In the genomic region with DNA sequence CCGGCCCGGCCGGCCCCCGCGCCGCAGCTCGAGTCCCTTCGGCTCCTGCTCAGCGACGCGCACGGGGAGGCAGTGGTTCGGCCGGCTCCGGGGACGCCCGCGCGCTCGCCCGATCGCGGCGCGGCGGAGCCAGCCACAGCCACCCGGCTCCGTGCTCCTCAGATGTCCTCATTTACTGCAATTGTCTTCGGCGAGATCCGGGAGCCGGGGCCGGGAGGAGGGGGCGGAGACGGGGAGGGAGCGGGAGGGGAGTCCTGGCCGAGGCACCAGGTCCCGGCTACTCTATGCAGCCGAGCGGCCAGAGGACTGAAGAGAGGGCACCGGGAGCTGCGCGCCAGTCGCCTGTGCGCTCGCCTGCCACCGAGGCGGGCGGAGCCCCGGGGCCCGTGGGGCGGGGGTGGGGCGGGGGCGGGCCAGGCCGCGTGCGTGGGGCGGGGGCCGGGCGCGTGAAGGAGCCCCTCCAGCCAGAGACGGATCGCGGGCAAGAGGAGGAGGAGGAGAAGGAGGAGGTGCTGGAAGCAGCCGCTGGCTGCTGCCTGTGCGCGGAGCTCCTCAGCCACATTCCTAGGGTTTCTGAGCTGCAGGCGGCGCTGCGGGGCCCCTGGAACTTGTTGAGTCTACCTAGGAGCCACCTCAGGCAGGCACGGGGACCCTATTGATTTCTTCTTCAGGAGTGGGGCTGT, we compare ENCODE assay signal across 8 mouse cellular contexts. TPM values are rescaled to one million over a fixed set of nuclear protein-coding genes. Genes with fewer than 3 reads are reported as not detected.
DNase-seq lines count a peak whose midpoint lies in the region; TF ChIP-seq lines count a peak whose summit lies in the region.

A gene (minus strand): TSS at position 504 of the 683 bp plus-strand sequence.

- peak; percentile 62 to 86 for DNase-seq in adrenal gland, adult (ENCODE audit: inconsistent age in 2 of 2, low spot score in 1 of 2)
- DNase-seq in adrenal gland, adult 8-10 months, result no peak
- peak; percentile 73 for DNase-seq in embryo, embryonic 10 days (ENCODE audit: low spot score)
- peak; percentile 13 to 18 for DNase-seq in gastrocnemius, postnatal 36 days
- DNase-seq in kidney, postnatal 10 days, result peak; percentile 72
- DNase-seq in liver, adult 2 months (ENCODE audit: extremely low read depth, low read depth, low spot score), result no peak
- DNase-seq in neural tube, embryonic 10.5 days (ENCODE audit: extremely low spot score, low spot score), result peak; percentile 84
- peak; percentile 47 for DNase-seq in testis, postnatal 14 days (ENCODE audit: low spot score)

- 0 out of 2 replicates have a peak, but pooled peaks cover 2% of the 10 kb centered on the region for H3K4me1 ChIP-seq in liver, adult 2 months (ENCODE audit: control insufficient read depth, insufficient read depth, low read length)

- WGBS in liver, adult 2 months, result 7% methylated on average over 62 of the region's 71 CpGs

- peak within 1 kb of the TSS; percentile 14; the same call in 1 of the 2 replicates for H3K4me3 ChIP-seq in liver, adult 2 months (ENCODE audit: insufficient read depth, low read depth, low read length)

- intact Hi-C loops in gastrocnemius, postnatal 36 days (cut with DNase I), result no loop called here

- H3K27ac ChIP-seq in liver, adult 2 months (replicated peaks; ENCODE audit: insufficient read depth, low read depth, low read length), result no peak within 1 kb of the TSS

- no peaks in the 10 kb centered on the region for H3K36me3 ChIP-seq in liver, adult 2 months (ENCODE audit: control insufficient read depth, insufficient read depth, low read length)

- H3K27me3 ChIP-seq in liver, adult 2 months (ENCODE audit: control insufficient read depth, insufficient read depth, low read length), result no peaks in the 10 kb centered on the region

- no peak for TF ChIP-seq POLR2A in liver, adult 2 months (IDR thresholded peaks at IDR 0.05; ENCODE audit: extremely low read depth, insufficient read depth, low read length)

- no peaks in the 10 kb centered on the region for H3K79me2 ChIP-seq in liver, adult 2 months (ENCODE audit: control insufficient read depth, insufficient read depth, low read length)

- no peak within 1 kb of the TSS for H3K9ac ChIP-seq in liver, adult 2 months (ENCODE audit: low read depth, low read length)

- TF ChIP-seq CTCF in liver, adult 2 months (IDR thresholded peaks at IDR 0.05; ENCODE audit: low read depth, low read length), result no peak

RNA-seq across cellular contexts. Expression of the gene that starts here (rescaled TPM):
- total RNA-seq in adrenal gland, adult 8-10 months (2022), result 1 to 10 TPM; 4.0 to 9.2 (median 6.9) TPM
- total RNA-seq in gastrocnemius, postnatal 36 days (2021), result under 1 TPM in 1 of 2 experiments, not detected in 1; 0.10 TPM
- not detected in 2 replicates for total RNA-seq in liver, adult 2 months (2014; rRNA removed)
- not detected in 2 replicates for polyA plus RNA-seq in liver, adult 2 months (2012; rRNA removed)

Comparison
In these comparisons a context has a peak if more than half of its experiments do, and no peak if none do; other contexts are left out.
1. DNase-seq: peak in adrenal gland, adult (2 of 2), embryo, embryonic 10 days (single experiment), kidney, postnatal 10 days (single experiment), neural tube, embryonic 10.5 days (single experiment) and testis, postnatal 14 days (single experiment); none in adrenal gland, adult 8-10 months (single experiment) and liver, adult 2 months (single experiment).
2. Peak in DNase-seq in gastrocnemius, postnatal 36 days; RNA of the gene not detected or under 1 TPM.